Mouse (Mus musculus): ENCODE measurements around the gene Mat1a. TPM values are rescaled to one million over a fixed set of nuclear protein-coding genes. Genes with fewer than 3 reads are reported as not detected.

Mat1a gene
- polyA plus RNA-seq, 1 experiment from 2014 or later, result not detected

GRCm38 (mm10) chr14:41087509-41087908, 17.3 kb upstream of the Mat1a start:
- Histone ChIP-seq H3K9ac (replicated peaks; ENCODE audit: low read length) (no peak overlapping the region), H3K36me3 (replicated peaks; ENCODE audit: control insufficient read depth, insufficient read depth, low read depth, low read length) (no peaks in the 10 kb centered on the region), H3K4me3 (ENCODE audit: low read depth, low read length) (no peak overlapping the region), H3K4me2 (ENCODE audit: low read depth, low read length) (no peak overlapping the region), H3K4me1 (ENCODE audit: control insufficient read depth, insufficient read depth, low read length) (no peaks in the 10 kb centered on the region), H3K27me3 (ENCODE audit: control insufficient read depth, insufficient read depth, low read length) (no peaks in the 10 kb centered on the region), H3K9me3 (replicated peaks; ENCODE audit: control insufficient read depth, low read length) (no peaks in the 10 kb centered on the region), H3K27ac (replicated peaks; ENCODE audit: low read depth, low read length) (no peak overlapping the region)
- no peak for ATAC-seq (replicated peaks; ENCODE audit: insufficient number of reproducible peaks, low FRiP score, low TSS enrichment, low read depth)
- 79% methylated on average over 1 of the region's 1 CpGs for WGBS
- peak; percentile 9 for DNase-seq (ENCODE audit: low spot score)

- ATAC-seq (replicated peaks; ENCODE audit: insufficient number of reproducible peaks, low FRiP score, low TSS enrichment, low read depth), result no peak
- no peaks in the 10 kb centered on the region for H3K4me1 ChIP-seq (ENCODE audit: control insufficient read depth, insufficient read depth, low read length)
Measured at GRCm38 (mm10) chr14:41090777-41091176, 14.1 kb upstream of the Mat1a start.

GRCm38 (mm10) chr14:41094114-41094513, 10.7 kb upstream of the Mat1a start:
- DNase-seq (ENCODE audit: low spot score) (peak; percentile 10), ATAC-seq (replicated peaks; ENCODE audit: insufficient number of reproducible peaks, low FRiP score, low TSS enrichment, low read depth) (no peak)
- Histone ChIP-seq H3K4me2 (ENCODE audit: low read depth, low read length) (no peak overlapping the region), H3K4me3 (ENCODE audit: low read depth, low read length) (no peak overlapping the region), H3K27ac (replicated peaks; ENCODE audit: low read depth, low read length) (no peak overlapping the region), H3K27me3 (ENCODE audit: control insufficient read depth, insufficient read depth, low read length) (no peaks in the 10 kb centered on the region), H3K9me3 (replicated peaks; ENCODE audit: control insufficient read depth, low read length) (no peaks in the 10 kb centered on the region), H3K4me1 (ENCODE audit: control insufficient read depth, insufficient read depth, low read length) (no peaks in the 10 kb centered on the region), H3K36me3 (replicated peaks; ENCODE audit: control insufficient read depth, insufficient read depth, low read depth, low read length) (no peaks in the 10 kb centered on the region), H3K9ac (replicated peaks; ENCODE audit: low read length) (no peak overlapping the region)
- 54% methylated on average over 1 of the region's 1 CpGs for WGBS

More at GRCm38 (mm10) chr14:41090777-41091176, 14.1 kb upstream of the Mat1a start:
- Histone ChIP-seq H3K27me3 (ENCODE audit: control insufficient read depth, insufficient read depth, low read length) (no peaks in the 10 kb centered on the region), H3K36me3 (replicated peaks; ENCODE audit: control insufficient read depth, insufficient read depth, low read depth, low read length) (no peaks in the 10 kb centered on the region), H3K4me3 (ENCODE audit: low read depth, low read length) (no peak overlapping the region), H3K27ac (replicated peaks; ENCODE audit: low read depth, low read length) (no peak overlapping the region), H3K9me3 (replicated peaks; ENCODE audit: control insufficient read depth, low read length) (no peaks in the 10 kb centered on the region), H3K9ac (replicated peaks; ENCODE audit: low read length) (no peak overlapping the region), H3K4me2 (ENCODE audit: low read depth, low read length) (no peak overlapping the region)
- 45% methylated on average over 8 of the region's 8 CpGs for WGBS
- peak; percentile 48 for DNase-seq (ENCODE audit: low spot score)

GRCm38 (mm10) chr14:41096296-41096860, 8.5 kb upstream of the Mat1a start:
- Histone ChIP-seq H3K9ac (replicated peaks; ENCODE audit: low read length) (no peak overlapping the region), H3K27ac (replicated peaks; ENCODE audit: low read depth, low read length) (no peak overlapping the region), H3K4me3 (ENCODE audit: low read depth, low read length) (no peak overlapping the region), H3K36me3 (replicated peaks; ENCODE audit: control insufficient read depth, insufficient read depth, low read depth, low read length) (no peaks in the 10 kb centered on the region), H3K9me3 (replicated peaks; ENCODE audit: control insufficient read depth, low read length) (no peaks in the 10 kb centered on the region), H3K4me2 (ENCODE audit: low read depth, low read length) (no peak overlapping the region), H3K4me1 (ENCODE audit: control insufficient read depth, insufficient read depth, low read length) (no peaks in the 10 kb centered on the region), H3K27me3 (ENCODE audit: control insufficient read depth, insufficient read depth, low read length) (no peaks in the 10 kb centered on the region)
- DNase-seq (ENCODE audit: low spot score) (no peak), ATAC-seq (replicated peaks; ENCODE audit: insufficient number of reproducible peaks, low FRiP score, low TSS enrichment, low read depth) (no peak)
- 84% methylated on average over 3 of the region's 3 CpGs for WGBS

GRCm38 (mm10) chr14:41098726-41099125, 6.1 kb upstream of the Mat1a start:
- Histone ChIP-seq H3K9me3 (replicated peaks; ENCODE audit: control insufficient read depth, low read length) (no peaks in the 10 kb centered on the region), H3K9ac (replicated peaks; ENCODE audit: low read length) (no peak overlapping the region), H3K36me3 (replicated peaks; ENCODE audit: control insufficient read depth, insufficient read depth, low read depth, low read length) (no peaks in the 10 kb centered on the region), H3K4me2 (ENCODE audit: low read depth, low read length) (no peak overlapping the region), H3K27ac (replicated peaks; ENCODE audit: low read depth, low read length) (no peak overlapping the region), H3K27me3 (ENCODE audit: control insufficient read depth, insufficient read depth, low read length) (no peaks in the 10 kb centered on the region), H3K4me1 (ENCODE audit: control insufficient read depth, insufficient read depth, low read length) (no peaks in the 10 kb centered on the region), H3K4me3 (ENCODE audit: low read depth, low read length) (no peak overlapping the region)
- ATAC-seq (replicated peaks; ENCODE audit: insufficient number of reproducible peaks, low FRiP score, low TSS enrichment, low read depth), result no peak
- WGBS, result 95% methylated on average over 1 of the region's 1 CpGs
- no peak for DNase-seq (ENCODE audit: low spot score)

- 79% methylated on average over 3 of the region's 3 CpGs for WGBS
- Histone ChIP-seq H3K4me2 (ENCODE audit: low read depth, low read length) (no peak overlapping the region), H3K36me3 (replicated peaks; ENCODE audit: control insufficient read depth, insufficient read depth, low read depth, low read length) (no peaks in the 10 kb centered on the region), H3K4me3 (ENCODE audit: low read depth, low read length) (no peak overlapping the region), H3K27me3 (ENCODE audit: control insufficient read depth, insufficient read depth, low read length) (no peaks in the 10 kb centered on the region), H3K9me3 (replicated peaks; ENCODE audit: control insufficient read depth, low read length) (no peaks in the 10 kb centered on the region), H3K27ac (replicated peaks; ENCODE audit: low read depth, low read length) (no peak overlapping the region), H3K9ac (replicated peaks; ENCODE audit: low read length) (no peak overlapping the region), H3K4me1 (ENCODE audit: control insufficient read depth, insufficient read depth, low read length) (no peaks in the 10 kb centered on the region)
- no peak for DNase-seq (ENCODE audit: low spot score)
- no peak for ATAC-seq (replicated peaks; ENCODE audit: insufficient number of reproducible peaks, low FRiP score, low TSS enrichment, low read depth)
Measured at GRCm38 (mm10) chr14:41100712-41101111, 4.1 kb upstream of the Mat1a start.

GRCm38 (mm10) chr14:41101242-41101641, 3.6 kb upstream of the Mat1a start:
- 85% methylated on average over 5 of the region's 5 CpGs for WGBS

GRCm38 (mm10) chr14:41102269-41102668, 2.6 kb upstream of the Mat1a start:
- H3K4me3 ChIP-seq (ENCODE audit: low read depth, low read length), result no peak overlapping the region
- no peak overlapping the region for H3K9ac ChIP-seq (replicated peaks; ENCODE audit: low read length)
- no peak overlapping the region for H3K27ac ChIP-seq (replicated peaks; ENCODE audit: low read depth, low read length)
- H3K27me3 ChIP-seq (ENCODE audit: control insufficient read depth, insufficient read depth, low read length), result no peaks in the 10 kb centered on the region
- H3K4me1 ChIP-seq (ENCODE audit: control insufficient read depth, insufficient read depth, low read length), result no peaks in the 10 kb centered on the region
- H3K4me2 ChIP-seq (ENCODE audit: low read depth, low read length), result no peak overlapping the region
- DNase-seq (ENCODE audit: low spot score) (no peak), ATAC-seq (replicated peaks; ENCODE audit: insufficient number of reproducible peaks, low FRiP score, low TSS enrichment, low read depth) (no peak)
- 84% methylated on average over 2 of the region's 2 CpGs for WGBS
- H3K36me3 ChIP-seq (replicated peaks; ENCODE audit: control insufficient read depth, insufficient read depth, low read depth, low read length), result no peaks in the 10 kb centered on the region
- H3K9me3 ChIP-seq (replicated peaks; ENCODE audit: control insufficient read depth, low read length), result no peaks in the 10 kb centered on the region

More at GRCm38 (mm10) chr14:41101242-41101641, 3.6 kb upstream of the Mat1a start:
- Histone ChIP-seq H3K4me3 (ENCODE audit: low read depth, low read length) (no peak overlapping the region), H3K9me3 (replicated peaks; ENCODE audit: control insufficient read depth, low read length) (no peaks in the 10 kb centered on the region), H3K27me3 (ENCODE audit: control insufficient read depth, insufficient read depth, low read length) (no peaks in the 10 kb centered on the region), H3K4me1 (ENCODE audit: control insufficient read depth, insufficient read depth, low read length) (no peaks in the 10 kb centered on the region), H3K4me2 (ENCODE audit: low read depth, low read length) (no peak overlapping the region), H3K27ac (replicated peaks; ENCODE audit: low read depth, low read length) (no peak overlapping the region), H3K9ac (replicated peaks; ENCODE audit: low read length) (no peak overlapping the region), H3K36me3 (replicated peaks; ENCODE audit: control insufficient read depth, insufficient read depth, low read depth, low read length) (no peaks in the 10 kb centered on the region)
- ATAC-seq (replicated peaks; ENCODE audit: insufficient number of reproducible peaks, low FRiP score, low TSS enrichment, low read depth) (no peak), DNase-seq (ENCODE audit: low spot score) (no peak)

Data from embryonic facial prominence, embryonic 11.5 days (tissue).